Mouse (Mus musculus): Measurements from ENCODE around the gene Mospd3. TPM values are rescaled to one million over a fixed set of nuclear protein-coding genes. Genes with fewer than 3 reads are reported as not detected.

Mospd3 gene
- total RNA-seq, 1 experiment = 12.9 TPM

GRCm38 (mm10) chr5:137570691-137571586 is 29.9 kb downstream of the Mospd3 start:
- Histone ChIP-seq H3K4me3 (ENCODE audit: insufficient read depth in 1 of 2, low read depth in 1 of 2, low read length in 2 of 2, poor library complexity in 1 of 2, severe bottlenecking in 1 of 2) (no peak overlapping the region), H3K9ac (ENCODE audit: insufficient read depth, low read depth, low read length, poor library complexity, severe bottlenecking) (no peak overlapping the region), H3K9me3 (ENCODE audit: control insufficient read depth, insufficient read depth, low read depth, low read length) (no peaks in the 10 kb centered on the region), H3K27ac (ENCODE audit: insufficient read depth, low read depth, low read length, poor library complexity, severe bottlenecking) (no peak overlapping the region), H3K4me1 (ENCODE audit: control insufficient read depth in 2 of 2, insufficient read depth in 2 of 2, low read length in 2 of 2, poor library complexity in 1 of 2) (peaks cover 0 to 15% of the 10 kb centered on the region in 2 experiments; a peak in 2 of 4 replicates), H3K36me3 (ENCODE audit: control insufficient read depth, insufficient read depth, low read length, poor library complexity, severe bottlenecking) (no peaks in the 10 kb centered on the region)
- in situ Hi-C loops (cut with MboI; ENCODE audit: low sequenced_read_pairs in 2 of 2, unreplicated experiment in 2 of 2) = no loop called here
- no peak for DNase-seq (ENCODE audit: low read depth, low spot score)
- no peak for TF ChIP-seq MAFK (IDR thresholded peaks at IDR 0.05; ENCODE audit: insufficient read depth, low read depth, low read length)
- TF ChIP-seq ZNF384 (IDR thresholded peaks at IDR 0.05; ENCODE audit: low read depth, low read length) = no peak
- TF ChIP-seq ZC3H11A (IDR thresholded peaks at IDR 0.05; ENCODE audit: borderline replicate concordance, low read depth, low read length) = no peak
- TF ChIP-seq HCFC1 (IDR thresholded peaks at IDR 0.05; ENCODE audit: borderline replicate concordance, insufficient read depth, low read length) = no peak
- no peak for TF ChIP-seq CHD2 (IDR thresholded peaks at IDR 0.05; ENCODE audit: low read depth, low read length)

- Histone ChIP-seq H3K27ac (ENCODE audit: insufficient read depth, low read depth, low read length, poor library complexity, severe bottlenecking) (no peak overlapping the region), H3K9ac (ENCODE audit: insufficient read depth, low read depth, low read length, poor library complexity, severe bottlenecking) (no peak overlapping the region)
- in situ Hi-C loops (cut with MboI; ENCODE audit: low sequenced_read_pairs in 2 of 2, unreplicated experiment in 2 of 2) = no loop called here
Observed at GRCm38 (mm10) chr5:137570181-137570580, 30.7 kb downstream of the Mospd3 start.

GRCm38 (mm10) chr5:137569665-137570064 is 31.2 kb downstream of the Mospd3 start, which contains the start of gene Tfr2:
Tfr2 (plus strand) TSS chr5:137569840.
- TF ChIP-seq ZNF384 (IDR thresholded peaks at IDR 0.05; ENCODE audit: low read depth, low read length) (no peak), CHD2 (IDR thresholded peaks at IDR 0.05; ENCODE audit: low read depth, low read length) (no peak), ZC3H11A (IDR thresholded peaks at IDR 0.05; ENCODE audit: borderline replicate concordance, low read depth, low read length) (no peak), HCFC1 (IDR thresholded peaks at IDR 0.05; ENCODE audit: borderline replicate concordance, insufficient read depth, low read length) (no peak), MAFK (IDR thresholded peaks at IDR 0.05; ENCODE audit: insufficient read depth, low read depth, low read length) (no peak)
- H3K36me3 ChIP-seq (ENCODE audit: control insufficient read depth, insufficient read depth, low read length, poor library complexity, severe bottlenecking) = no peaks in the 10 kb centered on the region
- in situ Hi-C loops (cut with MboI; ENCODE audit: low sequenced_read_pairs in 2 of 2, unreplicated experiment in 2 of 2) = no loop called here
- H3K9ac ChIP-seq (ENCODE audit: insufficient read depth, low read depth, low read length, poor library complexity, severe bottlenecking) = no peak within 1 kb of the TSS
- peak; percentile 51 for DNase-seq (ENCODE audit: low read depth, low spot score)
- H3K9me3 ChIP-seq (ENCODE audit: control insufficient read depth, insufficient read depth, low read depth, low read length) = no peaks in the 10 kb centered on the region
- H3K4me3 ChIP-seq (ENCODE audit: insufficient read depth in 1 of 2, low read depth in 1 of 2, low read length in 2 of 2, poor library complexity in 1 of 2, severe bottlenecking in 1 of 2) = peak within 1 kb of the TSS; percentile 30 to 47; a peak in 2 of 4 replicates
- no peak within 1 kb of the TSS for H3K27ac ChIP-seq (ENCODE audit: insufficient read depth, low read depth, low read length, poor library complexity, severe bottlenecking)
- peaks cover 0 to 17% of the 10 kb centered on the region in 2 experiments; a peak in 2 of 4 replicates for H3K4me1 ChIP-seq (ENCODE audit: control insufficient read depth in 2 of 2, insufficient read depth in 2 of 2, low read length in 2 of 2, poor library complexity in 1 of 2)

More at GRCm38 (mm10) chr5:137570181-137570580, 30.7 kb downstream of the Mospd3 start:
- no peaks in the 10 kb centered on the region for H3K36me3 ChIP-seq (ENCODE audit: control insufficient read depth, insufficient read depth, low read length, poor library complexity, severe bottlenecking)
- no peaks in the 10 kb centered on the region for H3K9me3 ChIP-seq (ENCODE audit: control insufficient read depth, insufficient read depth, low read depth, low read length)
- no peak overlapping the region for H3K4me3 ChIP-seq (ENCODE audit: insufficient read depth in 1 of 2, low read depth in 1 of 2, low read length in 2 of 2, poor library complexity in 1 of 2, severe bottlenecking in 1 of 2)
- peaks cover 0 to 17% of the 10 kb centered on the region in 2 experiments; a peak in 2 of 4 replicates for H3K4me1 ChIP-seq (ENCODE audit: control insufficient read depth in 2 of 2, insufficient read depth in 2 of 2, low read length in 2 of 2, poor library complexity in 1 of 2)
- DNase-seq (ENCODE audit: low read depth, low spot score) = no peak
- TF ChIP-seq CHD2 (IDR thresholded peaks at IDR 0.05; ENCODE audit: low read depth, low read length) (no peak), ZNF384 (IDR thresholded peaks at IDR 0.05; ENCODE audit: low read depth, low read length) (no peak), HCFC1 (IDR thresholded peaks at IDR 0.05; ENCODE audit: borderline replicate concordance, insufficient read depth, low read length) (no peak), MAFK (IDR thresholded peaks at IDR 0.05; ENCODE audit: insufficient read depth, low read depth, low read length) (no peak)

GRCm38 (mm10) chr5:137569031-137569430 is 31.8 kb downstream of the Mospd3 start:
- Histone ChIP-seq H3K9me3 (ENCODE audit: control insufficient read depth, insufficient read depth, low read depth, low read length) (no peaks in the 10 kb centered on the region), H3K36me3 (ENCODE audit: control insufficient read depth, insufficient read depth, low read length, poor library complexity, severe bottlenecking) (no peaks in the 10 kb centered on the region), H3K4me1 (ENCODE audit: control insufficient read depth in 2 of 2, insufficient read depth in 2 of 2, low read length in 2 of 2, poor library complexity in 1 of 2) (peaks cover 0 to 17% of the 10 kb centered on the region in 2 experiments; a peak in 2 of 4 replicates), H3K4me3 (ENCODE audit: insufficient read depth in 1 of 2, low read depth in 1 of 2, low read length in 2 of 2, poor library complexity in 1 of 2, severe bottlenecking in 1 of 2) (peak overlapping the region in 1 of 2 experiments; percentile 30; a peak in 1 of 4 replicates), H3K27ac (ENCODE audit: insufficient read depth, low read depth, low read length, poor library complexity, severe bottlenecking) (no peak overlapping the region), H3K9ac (ENCODE audit: insufficient read depth, low read depth, low read length, poor library complexity, severe bottlenecking) (no peak overlapping the region)
- DNase-seq (ENCODE audit: low read depth, low spot score) = no peak
- in situ Hi-C loops (cut with MboI; ENCODE audit: low sequenced_read_pairs in 2 of 2, unreplicated experiment in 2 of 2) = no loop called here
- TF ChIP-seq HCFC1 (IDR thresholded peaks at IDR 0.05; ENCODE audit: borderline replicate concordance, insufficient read depth, low read length) = no peak
- no peak for TF ChIP-seq ZC3H11A (IDR thresholded peaks at IDR 0.05; ENCODE audit: borderline replicate concordance, low read depth, low read length)
- no peak for TF ChIP-seq CHD2 (IDR thresholded peaks at IDR 0.05; ENCODE audit: low read depth, low read length)
- TF ChIP-seq ZNF384 (IDR thresholded peaks at IDR 0.05; ENCODE audit: low read depth, low read length) = no peak
- no peak for TF ChIP-seq MAFK (IDR thresholded peaks at IDR 0.05; ENCODE audit: insufficient read depth, low read depth, low read length)

Measured in ES-E14 (cell line).